Mouse (Mus musculus) small intestine, adult 2 months (tissue): ENCODE data around the gene Gm47969. TPM values are rescaled to one million over a fixed set of nuclear protein-coding genes. Genes with fewer than 3 reads are reported as not detected.

Source experiments
- H3K27ac ChIP-seq: fragments of 200-500 bp; 2 replicates; pipeline ENCODE4 v1.5.1; 2012; ENCODE audit warnings: low read depth, low read length, control low read depth, inconsistent platforms; ENCODE audit not compliant: insufficient read depth
- H3K27me3 ChIP-seq: fragments of 200-500 bp; 2 replicates; pipeline ENCODE4 v1.6.1; 2012; ENCODE audit warnings: mild to moderate bottlenecking, moderate library complexity, low read length, inconsistent platforms; ENCODE audit not compliant: control insufficient read depth, insufficient read depth
- H3K36me3 ChIP-seq: fragments of 200-500 bp; 2 replicates; pipeline ENCODE4 v1.6.1; 2012; ENCODE audit warnings: mild to moderate bottlenecking, low read length, control low read depth, inconsistent platforms; ENCODE audit not compliant: control insufficient read depth, insufficient read depth
- H3K4me1 ChIP-seq: fragments of 200-500 bp; 2 replicates; pipeline ENCODE4 v1.6.1; 2012; ENCODE audit warnings: low read length, inconsistent platforms, mixed read lengths; ENCODE audit not compliant: control insufficient read depth, insufficient read depth, insufficient read length
- H3K4me3 ChIP-seq: fragments of 200-500 bp; 2 replicates; pipeline ENCODE4 v1.5.1; 2012; ENCODE audit warnings: low read depth, mild to moderate bottlenecking, control low read depth, inconsistent platforms, low read length, moderate library complexity
- CTCF ChIP-seq: fragments of 200-500 bp; IDR thresholded peaks from 2 replicates; pipeline ENCODE4 v1.5.1; 2012; ENCODE audit warnings: low read depth, mild to moderate bottlenecking, control low read depth, inconsistent platforms, low read length, moderate library complexity, mixed read lengths; ENCODE audit not compliant: insufficient replicate concordance, insufficient read length; ENCODE audit errors: extremely low read depth
- POLR2A ChIP-seq: fragments of 200-500 bp; IDR thresholded peaks from 2 replicates; pipeline ENCODE4 v1.6.1; 2012; ENCODE audit warnings: low read depth, mild to moderate bottlenecking, control low read depth, inconsistent platforms, low read length, moderate library complexity
- WGBS: fragments of 180-500 bp; shearing (Covaris S2); methylation state at CpG from one replicate; pipeline ENCODE4 v1.1.7; 2018; 5-methylcytosine and 5-hydroxymethylcytosine counted together
- polyA plus RNA-seq: library from polyadenylated mRNA; depleted of rRNA; stranded (reverse); fragments of >200 nt; gene quantifications from 2 replicates; pipeline ENCODE4 v1.2.3, GENCODE M21; 2012; rRNA removed

The Gm47969 gene
- polyA plus RNA-seq, 1 experiment: not detected

- 0 out of 2 replicates have a peak, but pooled peaks cover 5% of the 10 kb centered on the region for H3K27me3 ChIP-seq
- H3K27ac ChIP-seq: no peak overlapping the region
- no peaks in the 10 kb centered on the region for H3K4me1 ChIP-seq
- H3K4me3 ChIP-seq: no peak overlapping the region
- WGBS: 64% methylated on average over 11 of the region's 11 CpGs
- TF ChIP-seq POLR2A (no peak), CTCF (peak; percentile 27; the same call in 1 of the 2 replicates)
- H3K36me3 ChIP-seq: no peaks in the 10 kb centered on the region
These were observed 31.6 kb downstream of the Gm47969 start for GRCm38 (mm10) chr1:83076190-83076917.

GRCm38 (mm10) chr1:83077016-83077415, 32.3 kb downstream of the Gm47969 start:
- WGBS: 83% methylated on average over 6 of the region's 6 CpGs
- H3K27me3 ChIP-seq: 0 out of 2 replicates have a peak, but pooled peaks cover 5% of the 10 kb centered on the region
- TF ChIP-seq POLR2A: no peak
- TF ChIP-seq CTCF: no peak
- no peaks in the 10 kb centered on the region for H3K36me3 ChIP-seq
- no peaks in the 10 kb centered on the region for H3K4me1 ChIP-seq
- H3K27ac ChIP-seq: no peak overlapping the region
- no peak overlapping the region for H3K4me3 ChIP-seq

- WGBS: 49% methylated on average over 2 of the region's 2 CpGs
- H3K27ac ChIP-seq: no peak overlapping the region
These were observed 40.1 kb downstream of the Gm47969 start for GRCm38 (mm10) chr1:83084790-83085189.

GRCm38 (mm10) chr1:83091268-83091667, 46.5 kb downstream of the Gm47969 start:
- WGBS: 77% methylated on average over 3 of the region's 3 CpGs
- TF ChIP-seq CTCF: no peak
- no peak for TF ChIP-seq POLR2A
- H3K4me1 ChIP-seq: peaks cover 3% of the 10 kb centered on the region; the same call in 1 of the 2 replicates
- no peaks in the 10 kb centered on the region; the same call in 1 of the 2 replicates for H3K27me3 ChIP-seq
- no peaks in the 10 kb centered on the region for H3K36me3 ChIP-seq
- no peak overlapping the region for H3K27ac ChIP-seq
- no peak overlapping the region for H3K4me3 ChIP-seq

More at GRCm38 (mm10) chr1:83084790-83085189, 40.1 kb downstream of the Gm47969 start:
- TF ChIP-seq POLR2A (no peak), CTCF (no peak)
- Histone ChIP-seq H3K27me3 (no peaks in the 10 kb centered on the region), H3K4me3 (no peak overlapping the region), H3K4me1 (no peaks in the 10 kb centered on the region), H3K36me3 (no peaks in the 10 kb centered on the region)

Other genes with a start within 250 kb of the Gm47969 start
- 28.4 and 46.7 TPM in 2 replicates for gene Agfg1, start 205.4 kb upstream of the Gm47969 start, polyA plus RNA-seq
- 1.6 and 2.2 TPM in 2 replicates for gene A030005L19Rik, start 131.6 kb upstream of the Gm47969 start, polyA plus RNA-seq
- gene A030014E15Rik, start 120.0 kb upstream of the Gm47969 start, polyA plus RNA-seq: not detected in 2 replicates
- not detected in 2 replicates for gene Gm6217, start 113.5 kb upstream of the Gm47969 start, polyA plus RNA-seq
- gene A030003K21Rik, start 101.5 kb upstream of the Gm47969 start, polyA plus RNA-seq: not detected in 2 replicates
- not detected in 2 replicates for gene Gm7544, start 88.9 kb upstream of the Gm47969 start, polyA plus RNA-seq
- not detected in 2 replicates for gene Gm47955, start 84.6 kb upstream of the Gm47969 start, polyA plus RNA-seq
- not detected in 2 replicates for gene Gm47959, start 44.4 kb upstream of the Gm47969 start, polyA plus RNA-seq
- gene Slc19a3, start 6.5 kb upstream of the Gm47969 start, polyA plus RNA-seq: 0.63 and 8.2 TPM in 2 replicates
- not detected in 2 replicates for gene Krtap28-10, start 2.5 kb upstream of the Gm47969 start, polyA plus RNA-seq
- gene A030005K14Rik, start 14.4 kb downstream of the Gm47969 start, polyA plus RNA-seq: 0.18 TPM in 1 of 2 replicates, not detected in the other
- 1.3 TPM in 1 of 2 replicates, not detected in the other for gene Krtap28-13, start 16.0 kb downstream of the Gm47969 start, polyA plus RNA-seq
- gene Ccl20, start 71.8 kb downstream of the Gm47969 start, polyA plus RNA-seq: 4.1 and 15.3 TPM in 2 replicates
- not detected in 2 replicates for gene Daw1, start 114.8 kb downstream of the Gm47969 start, polyA plus RNA-seq